Mouse (Mus musculus) megakaryocyte, embryonic 14.5 days (primary cell): ENCODE data around the gene Vldlr. TPM values are rescaled to one million over a fixed set of nuclear protein-coding genes. Genes with fewer than 3 reads are reported as not detected.
A peak's percentile ranks its signal among the peaks of the same experiment; 100 is the strongest.

Experiments
- H3K27me3 ChIP-seq: replicated peaks from 2 replicates; pipeline ENCODE3; 2012; ENCODE audit warnings: inconsistent platforms
- H3K36me3 ChIP-seq: replicated peaks from 2 replicates; pipeline ENCODE3; 2012; ENCODE audit warnings: low read length, inconsistent platforms, mixed read lengths
- H3K4me1 ChIP-seq: 2 replicates; pipeline ENCODE4 v1.6.1; 2012; ENCODE audit warnings: inconsistent platforms
- H3K4me3 ChIP-seq: replicated peaks from 2 replicates; pipeline ENCODE3; 2012; ENCODE audit warnings: moderate library complexity, mild to moderate bottlenecking, inconsistent platforms
- H3K9me3 ChIP-seq: 2 replicates; pipeline ENCODE4 v1.6.1; 2012; ENCODE audit warnings: inconsistent platforms
- FLI1 ChIP-seq: IDR thresholded peaks from 2 replicates; pipeline ENCODE4 v1.6.1; 2012; ENCODE audit warnings: low read length, inconsistent platforms, mixed read lengths
- GATA1 ChIP-seq: IDR thresholded peaks from 3 replicates; pipeline ENCODE4 v1.6.1; 2012; ENCODE audit warnings: mixed read lengths, low read length, inconsistent platforms, borderline replicate concordance
- polyA plus RNA-seq: library from polyadenylated mRNA; stranded (reverse); fragments of >175 nt; gene quantifications from 2 replicates; pipeline ENCODE4 v1.2.3, GENCODE M21; 2012; ENCODE audit warnings: low replicate concordance; ENCODE audit not compliant: insufficient read depth

The Vldlr gene
- polyA plus RNA-seq, result 19.8 and 30.2 TPM in 2 replicates

- peak within 1 kb of the TSS; percentile 99 for H3K4me3 ChIP-seq
- TF ChIP-seq FLI1 (no peak), GATA1 (no peak)
- H3K4me1 ChIP-seq, result peaks cover 58% of the 10 kb centered on the region
- peaks cover 22% of the 10 kb centered on the region for H3K36me3 ChIP-seq
- no peaks in the 10 kb centered on the region for H3K9me3 ChIP-seq
- peaks cover 2% of the 10 kb centered on the region for H3K27me3 ChIP-seq
Measured at GRCm38 (mm10) chr19:27216318-27216717, at the start of gene Vldlr. Vldlr (plus strand) TSS chr19:27216484.

DNA sequence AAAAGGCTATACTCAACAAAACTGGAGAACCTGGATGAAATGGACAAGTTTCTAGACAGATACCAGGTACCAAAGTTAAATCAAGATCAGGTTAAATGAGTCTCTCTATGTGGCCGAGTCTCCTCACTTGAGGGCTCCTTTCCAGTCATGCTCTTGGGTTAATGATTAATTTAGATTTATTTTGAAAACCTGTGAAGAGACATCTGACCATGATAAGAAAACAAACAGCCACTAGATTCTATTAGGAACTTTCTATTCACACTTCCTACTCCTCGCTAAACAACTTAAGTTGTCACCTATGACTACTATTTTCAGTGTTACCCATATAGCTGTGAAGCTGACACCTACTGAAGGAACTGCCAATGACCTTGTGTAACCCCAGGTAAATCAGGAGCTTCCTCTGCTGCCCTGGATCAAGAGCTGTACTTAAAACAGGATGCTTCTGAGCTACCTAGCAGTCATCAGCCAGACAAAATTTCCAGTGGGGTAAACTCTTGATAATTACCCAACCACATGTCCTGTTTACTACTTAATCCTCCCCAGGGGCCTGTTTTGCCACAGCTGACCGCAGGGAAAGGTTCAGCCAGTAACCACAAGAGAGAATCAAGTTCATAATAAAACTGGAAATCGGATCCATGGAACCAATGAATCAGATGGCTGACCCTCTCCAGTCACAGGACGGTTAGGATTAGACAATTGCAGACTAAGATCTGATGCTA is 48.5 kb upstream of the Vldlr start:
- Histone ChIP-seq H3K4me1 (peaks cover 22% of the 10 kb centered on the region), H3K9me3 (peaks cover 4% of the 10 kb centered on the region), H3K36me3 (peaks cover 11% of the 10 kb centered on the region), H3K4me3 (no peak overlapping the region), H3K27me3 (no peaks in the 10 kb centered on the region)
- no peak for TF ChIP-seq FLI1
- no peak for TF ChIP-seq GATA1

DNA sequence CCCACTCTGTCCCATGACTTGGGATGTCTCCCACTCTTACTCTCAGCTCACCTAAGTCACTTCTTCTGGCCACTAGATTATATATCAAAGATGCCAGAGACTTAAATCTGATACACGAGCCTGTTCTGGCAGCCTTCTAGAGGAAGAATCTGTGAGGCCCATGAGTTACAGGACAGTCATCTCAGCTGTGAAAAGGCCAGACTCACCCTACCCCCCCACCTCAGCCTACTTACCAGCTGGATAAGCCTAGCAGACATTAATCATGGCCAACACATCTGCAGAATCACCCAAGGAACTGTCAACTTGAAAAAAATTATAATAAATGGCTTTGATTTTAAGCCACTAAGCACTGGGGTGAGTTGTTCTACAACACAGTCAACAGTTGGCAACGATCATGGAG is 42.4 kb upstream of the Vldlr start:
- H3K9me3 ChIP-seq, result no peaks in the 10 kb centered on the region
- peaks cover 40% of the 10 kb centered on the region for H3K4me1 ChIP-seq
- H3K27me3 ChIP-seq, result no peaks in the 10 kb centered on the region
- TF ChIP-seq FLI1 (no peak), GATA1 (no peak)
- no peaks in the 10 kb centered on the region for H3K36me3 ChIP-seq
- no peak overlapping the region for H3K4me3 ChIP-seq

GRCm38 (mm10) chr19:27175617-27176016 is 40.7 kb upstream of the Vldlr start:
- H3K4me3 ChIP-seq, result no peak overlapping the region
- TF ChIP-seq FLI1 (no peak), GATA1 (no peak)

DNA sequence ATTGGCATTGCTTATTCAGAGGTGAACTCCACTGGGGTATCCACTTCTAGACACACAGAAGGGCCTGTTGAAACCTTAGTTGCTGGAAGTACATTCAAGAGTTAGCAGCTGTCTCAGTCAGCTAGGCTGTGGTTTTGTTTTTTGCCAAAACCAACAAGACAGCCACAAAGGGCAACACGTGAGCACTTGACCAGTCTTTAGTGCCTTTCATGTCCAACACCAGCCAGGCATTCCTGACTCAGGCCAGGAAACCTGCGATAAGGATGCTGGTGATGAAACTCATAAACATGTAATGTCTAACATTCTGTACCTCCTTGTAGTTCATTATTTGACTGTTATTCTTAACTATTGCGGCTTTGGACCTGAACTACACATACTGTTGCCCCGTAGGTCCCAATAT is 39.7 kb upstream of the Vldlr start:
- H3K9me3 ChIP-seq, result no peaks in the 10 kb centered on the region
- no peaks in the 10 kb centered on the region for H3K27me3 ChIP-seq
- H3K36me3 ChIP-seq, result no peaks in the 10 kb centered on the region
- no peak for TF ChIP-seq GATA1
- TF ChIP-seq FLI1, result no peak
- peaks cover 32% of the 10 kb centered on the region for H3K4me1 ChIP-seq
- H3K4me3 ChIP-seq, result no peak overlapping the region

More at GRCm38 (mm10) chr19:27175617-27176016, 40.7 kb upstream of the Vldlr start:
- Histone ChIP-seq H3K4me1 (peaks cover 40% of the 10 kb centered on the region), H3K36me3 (no peaks in the 10 kb centered on the region), H3K27me3 (no peaks in the 10 kb centered on the region), H3K9me3 (no peaks in the 10 kb centered on the region)

DNA sequence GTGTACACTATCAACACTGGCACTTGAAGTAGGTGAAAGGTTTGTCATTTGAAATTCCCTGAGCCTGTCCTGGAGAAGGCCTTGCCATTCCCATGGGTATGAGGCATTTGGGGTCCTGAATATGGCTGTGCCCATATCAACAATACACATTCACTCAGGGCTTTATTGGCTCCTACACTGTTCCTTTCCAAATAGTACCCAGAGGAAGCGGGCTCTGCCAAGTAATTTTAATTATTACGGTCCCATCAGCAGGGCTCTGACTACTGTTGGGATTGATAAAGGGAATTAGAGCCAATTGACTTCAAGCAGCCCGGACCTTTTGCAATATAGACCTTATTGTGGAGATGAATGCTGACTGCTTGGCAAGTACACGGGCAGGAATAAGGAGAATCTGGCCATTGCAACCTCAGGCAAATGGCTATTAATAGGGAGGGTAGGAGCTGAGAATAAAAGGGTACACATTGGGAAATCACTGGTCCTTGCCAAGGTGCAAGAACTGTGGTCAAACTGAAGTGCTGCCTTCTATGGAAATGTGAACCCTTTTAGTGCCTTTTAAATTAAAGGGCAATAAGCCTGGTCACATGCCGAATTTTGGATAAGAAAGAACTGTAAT is 38.0 kb upstream of the Vldlr start:
- H3K4me3 ChIP-seq, result no peak overlapping the region
- TF ChIP-seq GATA1, result no peak
- TF ChIP-seq FLI1, result no peak
- H3K27me3 ChIP-seq, result no peaks in the 10 kb centered on the region
- no peaks in the 10 kb centered on the region for H3K36me3 ChIP-seq
- no peaks in the 10 kb centered on the region for H3K9me3 ChIP-seq
- H3K4me1 ChIP-seq, result peaks cover 28% of the 10 kb centered on the region

DNA sequence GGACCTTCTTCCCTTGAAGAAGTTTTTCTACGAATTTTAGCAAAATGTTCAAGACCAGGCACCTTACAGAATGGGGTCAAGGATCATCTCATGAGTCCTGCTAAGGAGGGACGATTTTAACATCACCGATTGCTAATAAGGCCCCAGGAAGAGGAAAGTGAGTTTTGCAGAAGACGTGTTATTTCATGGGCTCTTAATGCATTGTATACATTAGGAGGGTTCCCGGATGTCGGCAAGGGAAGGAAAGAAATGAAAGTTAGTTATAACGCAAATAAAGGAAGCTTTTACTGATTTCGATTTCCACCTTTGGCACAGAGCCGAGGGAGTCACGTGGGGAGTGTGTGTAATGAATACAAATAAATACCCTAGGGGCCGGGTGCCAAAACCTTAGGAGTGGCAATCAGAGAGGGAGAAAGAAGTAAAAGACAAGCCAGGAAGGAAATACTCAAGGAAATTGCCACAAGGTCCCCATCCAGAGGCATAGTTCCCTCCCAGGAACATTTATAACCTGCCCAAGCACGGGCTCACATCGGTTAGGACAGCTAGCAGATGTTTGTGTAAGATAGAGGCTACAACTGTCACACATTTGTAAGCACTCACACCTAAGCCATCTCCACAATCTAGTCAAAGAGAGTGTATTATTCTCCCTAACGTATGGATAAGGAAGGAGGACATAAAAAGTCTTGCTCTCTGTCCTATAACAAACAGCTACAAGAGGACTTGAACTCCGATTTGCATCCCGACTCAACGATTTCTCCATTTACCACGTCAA is 35.7 kb upstream of the Vldlr start:
- TF ChIP-seq GATA1 (no peak), FLI1 (no peak)
- Histone ChIP-seq H3K27me3 (no peaks in the 10 kb centered on the region), H3K9me3 (no peaks in the 10 kb centered on the region), H3K4me3 (no peak overlapping the region), H3K4me1 (peaks cover 18% of the 10 kb centered on the region), H3K36me3 (no peaks in the 10 kb centered on the region)

DNA sequence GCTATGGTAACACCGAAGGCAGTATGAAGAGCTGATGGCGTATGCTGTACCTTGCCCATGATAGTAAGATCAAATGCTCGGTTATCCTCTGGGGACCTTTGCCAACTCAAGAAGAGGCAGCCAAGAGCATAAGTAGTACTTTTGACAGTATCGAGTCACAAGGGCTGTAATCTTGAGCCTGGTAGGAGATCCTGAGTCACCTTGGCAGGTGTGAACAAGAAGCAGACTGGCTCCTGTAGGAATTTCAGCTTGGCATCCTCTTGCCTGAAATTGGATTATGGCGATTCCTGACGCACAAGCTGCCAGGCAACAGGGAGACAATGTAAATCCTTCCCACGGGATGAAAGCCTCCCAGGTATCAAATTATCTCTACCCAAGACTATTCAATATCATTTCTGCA is 32.8 kb upstream of the Vldlr start:
- TF ChIP-seq FLI1, result no peak

DNA sequence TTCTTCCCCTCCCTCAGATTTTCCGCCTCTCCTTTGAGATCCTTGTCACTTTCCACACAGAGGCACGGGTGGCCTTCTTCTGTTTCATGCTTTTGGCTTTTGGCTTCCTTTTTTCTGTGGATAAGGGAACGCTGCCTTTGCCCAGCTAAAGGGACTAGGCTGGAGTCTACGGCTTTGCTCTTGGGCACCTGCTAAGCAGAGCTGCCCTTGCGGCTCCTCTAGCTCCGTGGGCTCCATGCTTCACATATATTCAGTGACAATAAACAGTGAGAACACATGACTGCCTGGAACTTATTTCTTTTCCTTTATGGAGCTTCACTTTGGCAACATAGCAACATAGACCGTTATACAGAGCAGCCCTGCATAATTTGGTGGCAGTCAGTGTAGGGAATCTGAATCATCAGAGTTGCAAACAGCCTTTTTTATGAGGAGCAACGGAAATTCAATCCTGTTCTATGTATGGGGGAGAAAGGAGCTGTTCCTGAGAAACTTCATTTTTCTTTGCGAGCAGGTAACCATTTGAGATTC is 12.5 kb upstream of the Vldlr start:
- TF ChIP-seq GATA1 (no peak), FLI1 (no peak)
- no peak overlapping the region for H3K4me3 ChIP-seq
- no peaks in the 10 kb centered on the region for H3K36me3 ChIP-seq
- peaks cover 12% of the 10 kb centered on the region for H3K4me1 ChIP-seq
- peaks cover 2% of the 10 kb centered on the region for H3K27me3 ChIP-seq
- H3K9me3 ChIP-seq, result no peaks in the 10 kb centered on the region

More for the DNA sequence above, 32.8 kb upstream of the Vldlr start:
- no peaks in the 10 kb centered on the region for H3K9me3 ChIP-seq
- no peaks in the 10 kb centered on the region for H3K4me1 ChIP-seq
- no peak overlapping the region for H3K4me3 ChIP-seq
- no peaks in the 10 kb centered on the region for H3K27me3 ChIP-seq
- H3K36me3 ChIP-seq, result no peaks in the 10 kb centered on the region

GRCm38 (mm10) chr19:27210991-27211390 is 5.3 kb upstream of the Vldlr start:
- no peak for TF ChIP-seq FLI1
- no peak for TF ChIP-seq GATA1
- Histone ChIP-seq H3K4me1 (peaks cover 29% of the 10 kb centered on the region), H3K4me3 (no peak overlapping the region), H3K36me3 (peaks cover 2% of the 10 kb centered on the region), H3K27me3 (peaks cover 2% of the 10 kb centered on the region), H3K9me3 (no peaks in the 10 kb centered on the region)
